Mouse (Mus musculus) limb, embryonic 12.5 days (tissue): ENCODE results near the gene Rev1. TPM values are rescaled to one million over a fixed set of nuclear protein-coding genes. Genes with fewer than 3 reads are reported as not detected.

Source experiments
- ATAC-seq: fragments of 200-750 bp; cut with Nextera tagmentation; 2 replicates; pipeline ENCODE4 v1.8.0; 2017; ENCODE audit warnings: low read depth, moderate TSS enrichment; ENCODE audit not compliant: insufficient number of reproducible peaks, insufficient read depth, low FRiP score, low TSS enrichment
- H3K27ac ChIP-seq: fragments of 300-500 bp; sonication (generic); 2 replicates; pipeline ENCODE4 v1.5.1; 2016; ENCODE audit warnings: mild to moderate bottlenecking, moderate library complexity
- H3K27me3 ChIP-seq: fragments of 300-500 bp; sonication (generic); 2 replicates; pipeline ENCODE4 v1.6.1; 2016; ENCODE audit warnings: mild to moderate bottlenecking, moderate library complexity
- H3K36me3 ChIP-seq: fragments of 300-500 bp; sonication (generic); 2 replicates; pipeline ENCODE4 v1.6.1; 2016; ENCODE audit warnings: mild to moderate bottlenecking, moderate library complexity
- H3K4me1 ChIP-seq: fragments of 300-500 bp; sonication (generic); replicated peaks from 2 replicates; pipeline ENCODE4 v1.6.1; 2016
- H3K4me2 ChIP-seq: fragments of 300-500 bp; sonication (generic); 2 replicates; pipeline ENCODE4 v1.6.1; 2016; ENCODE audit warnings: mild to moderate bottlenecking, moderate library complexity
- H3K4me3 ChIP-seq: fragments of 300-500 bp; sonication (generic); replicated peaks from 2 replicates; pipeline ENCODE4 v1.5.1; 2016; ENCODE audit warnings: mild to moderate bottlenecking
- H3K9ac ChIP-seq: fragments of 300-500 bp; sonication (generic); replicated peaks from 2 replicates; pipeline ENCODE4 v1.6.1; 2016; ENCODE audit warnings: mild to moderate bottlenecking, moderate library complexity
- H3K9me3 ChIP-seq: fragments of 300-500 bp; sonication (generic); 2 replicates; pipeline ENCODE4 v1.6.1; 2016; ENCODE audit warnings: mild to moderate bottlenecking, moderate library complexity
- WGBS: fragments of 180-500 bp; shearing (Covaris S2); methylation state at CpG from one replicate; pipeline ENCODE4 v1.1.7; 2016; 5-methylcytosine and 5-hydroxymethylcytosine counted together
- polyA plus RNA-seq: library from polyadenylated mRNA; unstranded; fragments of >200 nt; fragmentation: Nextera tagmentation; extraction: Ambion mirVana; gene quantifications from 2 replicates; pipeline ENCODE4 v1.2.1, GENCODE M21; 2016

The Rev1 gene
- polyA plus RNA-seq, 1 experiment from 2014 or later, result 47.7 TPM

GRCm38 (mm10) chr1:38012509-38012908 is 117.1 kb downstream of the Rev1 start:
- Histone ChIP-seq H3K9ac (no peak overlapping the region), H3K27me3 (no peaks in the 10 kb centered on the region), H3K4me2 (no peak overlapping the region), H3K27ac (no peak overlapping the region), H3K36me3 (no peaks in the 10 kb centered on the region), H3K9me3 (no peaks in the 10 kb centered on the region), H3K4me1 (no peaks in the 10 kb centered on the region), H3K4me3 (no peak overlapping the region)
- no peak for ATAC-seq

GRCm38 (mm10) chr1:38012104-38012503 is 117.5 kb downstream of the Rev1 start:
- Histone ChIP-seq H3K36me3 (no peaks in the 10 kb centered on the region), H3K27ac (no peak overlapping the region), H3K4me1 (no peaks in the 10 kb centered on the region), H3K9ac (no peak overlapping the region), H3K4me3 (no peak overlapping the region), H3K4me2 (no peak overlapping the region), H3K27me3 (no peaks in the 10 kb centered on the region), H3K9me3 (no peaks in the 10 kb centered on the region)
- WGBS, result 97% methylated on average over 3 of the region's 3 CpGs
- no peak for ATAC-seq

GRCm38 (mm10) chr1:38011647-38012046 is 118.0 kb downstream of the Rev1 start:
- Histone ChIP-seq H3K4me1 (no peaks in the 10 kb centered on the region), H3K9me3 (no peaks in the 10 kb centered on the region), H3K4me3 (no peak overlapping the region), H3K36me3 (no peaks in the 10 kb centered on the region), H3K4me2 (no peak overlapping the region), H3K27ac (no peak overlapping the region), H3K27me3 (no peaks in the 10 kb centered on the region), H3K9ac (no peak overlapping the region)
- no peak for ATAC-seq
- WGBS, result 81% methylated on average over 6 of the region's 6 CpGs

- Histone ChIP-seq H3K9me3 (no peaks in the 10 kb centered on the region), H3K36me3 (no peaks in the 10 kb centered on the region), H3K9ac (no peak overlapping the region), H3K4me3 (no peak overlapping the region), H3K27me3 (no peaks in the 10 kb centered on the region), H3K4me1 (no peaks in the 10 kb centered on the region), H3K4me2 (no peak overlapping the region), H3K27ac (no peak overlapping the region)
- WGBS, result 72% methylated on average over 3 of the region's 3 CpGs
- no peak for ATAC-seq
Measured at GRCm38 (mm10) chr1:38006741-38007140, 122.9 kb downstream of the Rev1 start.

- Histone ChIP-seq H3K27ac (no peak overlapping the region), H3K4me2 (no peak overlapping the region), H3K36me3 (no peaks in the 10 kb centered on the region), H3K27me3 (no peaks in the 10 kb centered on the region), H3K4me3 (no peak overlapping the region), H3K4me1 (peaks cover 10% of the 10 kb centered on the region), H3K9me3 (no peaks in the 10 kb centered on the region), H3K9ac (no peak overlapping the region)
- 89% methylated on average over 3 of the region's 3 CpGs for WGBS
- no peak for ATAC-seq
Measured at GRCm38 (mm10) chr1:38003046-38003445, 126.6 kb downstream of the Rev1 start.

Other genes starting within 250 kb of the Rev1 start
- gene Mitd1, start 239.4 kb downstream of the Rev1 start, polyA plus RNA-seq, result 24.3 TPM in 2 replicates
- gene Mrpl30, start 239.3 kb downstream of the Rev1 start, polyA plus RNA-seq, result 232 and 238 TPM in 2 replicates
- gene Lyg2, start 213.3 kb downstream of the Rev1 start, polyA plus RNA-seq, result not detected in 2 replicates
- gene Lyg1, start 172.0 kb downstream of the Rev1 start, polyA plus RNA-seq, result not detected in 2 replicates
- 139 and 156 TPM in 2 replicates for gene Txndc9, start 131.9 kb downstream of the Rev1 start, polyA plus RNA-seq
- 34.0 and 34.2 TPM in 2 replicates for gene Eif5b, start 131.8 kb downstream of the Rev1 start, polyA plus RNA-seq